Mouse (Mus musculus) 3T3-L1 (cell line): Measurements from ENCODE around the gene Itga11.

Experiments used
- DNase-seq: peaks from one replicate; pipeline ENCODE4 v3.0.0-alpha.2; 2015; ENCODE audit warnings: low read depth, low spot score

Itga11 gene

DNA sequence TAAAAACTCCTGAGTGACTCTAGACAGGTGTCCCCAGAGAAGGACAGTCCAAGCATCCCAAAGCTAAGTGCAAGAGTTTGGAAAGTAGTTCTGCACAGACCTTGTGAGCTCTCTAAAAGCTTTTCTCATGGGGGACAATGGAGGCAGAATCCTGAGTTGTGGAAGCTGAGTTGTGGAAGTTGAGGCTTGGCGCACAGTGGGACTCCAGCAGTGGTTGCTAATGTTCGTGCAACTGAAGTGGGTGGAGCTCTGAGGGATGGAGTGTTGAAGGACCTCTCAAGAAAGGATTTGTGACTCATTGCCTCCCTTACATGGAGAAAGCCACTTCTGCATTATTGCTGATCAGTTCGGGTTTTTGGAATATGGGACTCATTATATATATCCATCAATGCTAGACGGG, 1.8 kb downstream of the Itga11 start:
- DNase-seq = no peak

DNA sequence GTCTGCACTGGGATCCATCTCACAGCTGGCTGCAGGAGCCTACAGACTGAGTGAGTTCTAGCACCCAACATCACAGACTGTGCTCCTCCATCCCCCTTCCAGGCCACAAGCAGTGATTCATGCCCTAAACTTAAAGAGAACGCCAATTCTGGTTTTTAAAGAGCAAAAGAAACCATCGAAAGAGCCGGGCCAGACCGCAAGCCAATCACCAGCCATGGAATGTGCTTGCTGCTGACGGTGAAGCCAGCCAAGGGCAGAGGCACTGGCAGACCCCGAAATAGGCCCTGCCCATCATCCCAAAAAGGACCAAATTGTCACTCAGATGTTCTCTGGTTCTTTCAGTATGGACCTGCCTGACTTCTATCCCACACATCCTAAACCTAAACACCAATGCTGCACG, 6.7 kb downstream of the Itga11 start:
- no peak for DNase-seq

DNA sequence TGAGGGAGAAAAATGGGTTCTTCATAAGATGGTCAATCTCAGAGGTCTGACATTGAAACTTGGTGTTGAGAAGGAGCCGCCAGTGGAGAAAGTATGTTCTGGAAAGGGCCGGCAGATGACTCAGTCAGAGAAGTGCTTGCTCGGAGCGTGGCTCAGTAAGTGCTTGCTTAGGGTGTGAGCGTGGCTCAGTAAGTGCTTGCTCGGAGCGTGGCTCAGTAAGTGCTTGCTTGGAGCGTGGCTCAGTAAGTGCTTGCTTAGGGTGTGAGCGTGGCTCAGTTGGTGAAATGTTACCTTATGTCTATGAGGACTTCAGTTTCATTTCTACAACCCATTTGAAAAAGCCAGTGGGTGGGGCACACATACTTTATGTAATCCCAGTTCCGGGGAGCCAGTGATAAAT, 12.1 kb downstream of the Itga11 start:
- DNase-seq = no peak

DNA sequence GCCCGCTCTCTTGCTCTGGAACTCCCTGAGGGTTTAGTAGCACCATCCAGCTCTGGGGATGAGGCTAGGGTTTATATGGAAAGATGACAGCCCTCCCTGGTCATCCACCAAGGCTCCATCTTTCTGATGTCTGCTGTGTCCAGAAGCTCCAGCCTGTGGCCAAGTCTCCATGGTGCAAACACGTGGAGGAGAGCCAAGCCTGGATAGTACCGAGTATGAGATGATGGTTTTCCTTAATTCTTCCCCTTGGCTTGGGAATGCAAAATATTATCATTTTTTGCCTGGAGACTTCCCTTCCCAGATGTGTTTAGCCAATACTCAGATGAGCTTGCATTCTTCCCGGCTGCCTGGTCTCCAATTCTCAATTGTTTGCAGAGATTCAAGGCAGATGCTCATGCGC, 16.4 kb downstream of the Itga11 start:
- DNase-seq = no peak

DNA sequence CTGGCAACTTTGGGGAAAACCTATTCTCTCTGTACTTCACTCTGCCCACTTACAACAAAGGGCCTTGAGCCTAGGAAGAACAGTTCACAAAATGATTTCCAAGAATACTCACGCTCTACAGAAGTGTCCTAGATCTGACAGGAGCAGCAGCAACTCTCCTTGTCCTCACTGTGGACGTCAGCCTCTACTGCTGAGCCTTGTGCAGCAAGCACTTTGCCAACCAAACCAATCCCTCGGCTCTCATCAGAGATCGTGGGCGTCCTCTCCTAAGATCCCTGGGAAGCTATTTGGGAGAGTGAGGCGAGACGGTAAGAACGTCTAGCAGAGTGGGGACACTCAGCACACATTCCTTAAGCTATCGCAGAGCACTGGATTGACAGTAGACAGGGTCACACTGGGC, 17.6 kb downstream of the Itga11 start:
- DNase-seq = no peak

DNA sequence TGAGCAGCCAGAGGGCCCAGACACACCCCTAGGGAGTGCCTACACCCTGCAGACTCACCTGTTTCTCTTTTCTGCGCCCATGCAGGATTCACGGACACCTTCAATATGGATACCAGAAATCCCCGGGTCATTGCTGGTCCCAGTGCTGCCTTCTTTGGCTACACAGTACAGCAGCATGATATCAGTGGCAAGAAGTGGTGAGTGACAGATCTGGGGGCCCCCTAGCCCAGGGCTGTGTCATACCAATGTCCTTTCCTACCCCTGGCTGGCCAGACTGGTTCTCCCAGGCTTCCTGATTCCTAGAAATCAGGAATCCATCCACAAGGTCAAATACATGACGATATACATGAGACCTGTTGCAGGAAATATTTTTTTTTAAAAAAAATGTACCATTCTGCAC, 19.2 kb downstream of the Itga11 start:
- no peak for DNase-seq

DNA sequence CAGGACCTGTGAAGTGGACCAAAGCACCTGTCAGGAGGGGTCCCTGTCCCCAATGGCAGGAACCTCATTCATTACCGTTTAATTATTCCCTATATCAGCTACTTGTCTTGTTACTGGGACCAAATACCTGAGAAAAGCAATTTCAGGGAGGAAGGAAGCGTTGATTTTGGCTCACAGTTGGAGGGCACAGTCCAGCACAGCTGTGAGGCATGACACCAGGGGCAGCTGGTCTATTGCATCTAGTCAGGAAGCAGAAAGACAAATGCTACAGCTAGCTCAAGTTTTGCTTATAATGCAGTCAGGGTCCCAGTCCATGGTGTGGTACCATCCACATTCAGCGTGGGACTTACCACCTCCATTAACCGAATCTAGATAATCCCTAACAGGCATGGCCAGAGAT, 29.6 kb downstream of the Itga11 start:
- DNase-seq = no peak

DNA sequence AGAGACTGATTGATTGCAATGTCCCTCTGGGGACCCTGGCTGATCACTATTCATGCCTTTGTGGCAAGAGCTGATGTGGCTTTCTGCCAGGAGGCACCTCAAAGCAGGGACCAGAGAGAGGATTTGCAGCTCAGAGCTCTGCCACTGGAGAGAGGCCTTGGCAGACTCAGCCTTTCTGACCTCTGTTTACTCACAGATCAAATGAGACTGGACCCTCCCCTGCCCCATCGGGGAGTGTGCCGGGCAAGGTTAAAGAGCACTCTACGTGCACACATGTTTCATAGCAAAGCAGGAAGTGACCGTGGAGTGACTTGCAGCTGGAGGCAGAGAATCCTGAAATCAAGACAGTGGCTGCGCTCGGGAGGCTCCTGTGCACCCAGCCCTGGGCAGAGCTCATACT, 30.2 kb downstream of the Itga11 start:
- peak; percentile 24 for DNase-seq

DNA sequence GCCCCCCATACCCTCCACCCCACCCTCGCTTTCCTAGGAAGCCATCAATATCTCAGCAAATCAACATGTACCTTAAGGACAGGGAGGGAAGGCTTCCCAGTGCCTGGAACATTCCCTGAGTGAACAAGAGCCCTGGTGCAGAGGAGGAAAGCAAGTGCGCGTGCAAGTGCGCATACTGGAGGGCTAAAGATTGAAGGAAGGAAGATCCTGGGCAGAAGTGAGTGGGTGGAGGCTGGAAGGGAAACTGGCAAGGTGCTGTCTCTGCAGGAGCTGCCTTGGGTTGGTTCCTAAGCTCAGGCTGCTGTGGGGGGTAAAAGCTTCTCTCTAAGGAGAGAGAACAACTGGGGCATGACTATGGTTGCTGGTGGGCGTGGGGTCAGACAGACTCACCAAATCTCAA, 32.4 kb downstream of the Itga11 start:
- no peak for DNase-seq

DNA sequence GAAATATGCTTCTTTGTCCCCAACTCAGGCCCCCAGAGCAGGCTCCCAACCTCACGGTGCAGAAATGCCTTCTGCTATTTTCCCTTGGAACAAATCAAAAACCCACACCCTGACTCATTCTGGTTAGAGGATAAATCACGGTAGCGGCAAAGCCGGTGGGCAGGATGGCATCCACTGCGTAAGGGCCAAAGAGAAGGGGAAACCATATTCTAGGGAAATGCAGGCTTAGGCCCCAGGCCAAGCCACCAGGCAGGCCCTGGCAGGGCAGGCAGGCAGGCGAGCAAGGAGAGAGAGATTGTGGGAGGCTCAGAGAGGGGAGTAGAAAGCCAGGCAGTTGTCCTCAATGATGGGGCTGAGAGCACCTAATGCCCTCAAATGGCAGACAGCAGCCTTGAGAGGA, 34.7 kb downstream of the Itga11 start:
- DNase-seq = peak; percentile 37

DNA sequence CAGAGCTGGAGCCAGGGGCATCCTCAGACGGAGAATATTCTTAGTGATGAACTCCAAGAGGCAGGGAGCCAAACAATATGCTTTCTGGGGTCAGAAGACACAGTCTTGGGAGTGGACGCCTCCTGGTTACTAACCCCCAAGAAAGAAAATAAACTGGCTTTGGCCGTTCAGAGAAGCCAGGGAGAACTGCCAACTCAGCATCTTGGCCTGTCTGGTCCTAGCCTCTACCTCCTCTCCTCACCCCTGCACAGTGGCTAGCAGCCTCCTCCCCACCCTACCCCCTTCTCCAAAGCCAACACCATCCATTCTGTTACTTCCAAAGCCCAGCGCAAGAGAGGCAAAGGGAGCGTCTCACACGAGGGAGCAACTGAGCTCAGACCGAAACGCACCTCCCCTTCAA, 35.4 kb downstream of the Itga11 start:
- DNase-seq = no peak

DNA sequence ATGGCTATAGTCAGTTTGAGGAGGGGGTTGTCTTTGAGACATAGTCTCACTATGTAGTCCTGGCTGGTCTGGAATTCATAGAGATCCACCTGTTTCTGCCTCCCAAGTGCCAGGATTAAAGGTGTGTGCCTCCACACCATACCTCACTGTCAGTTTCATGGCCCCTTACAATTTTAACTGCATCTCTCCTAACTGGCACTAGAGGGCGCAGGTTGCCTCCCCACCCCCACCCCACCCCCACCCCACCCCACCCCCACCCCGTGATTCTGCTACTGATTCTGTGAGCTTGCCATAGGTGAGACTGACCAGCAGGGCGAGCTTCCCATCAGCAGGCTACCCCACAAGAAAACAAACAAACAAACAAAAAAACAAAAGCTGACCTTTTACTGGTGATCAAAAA, 36.7 kb downstream of the Itga11 start:
- no peak for DNase-seq

DNA sequence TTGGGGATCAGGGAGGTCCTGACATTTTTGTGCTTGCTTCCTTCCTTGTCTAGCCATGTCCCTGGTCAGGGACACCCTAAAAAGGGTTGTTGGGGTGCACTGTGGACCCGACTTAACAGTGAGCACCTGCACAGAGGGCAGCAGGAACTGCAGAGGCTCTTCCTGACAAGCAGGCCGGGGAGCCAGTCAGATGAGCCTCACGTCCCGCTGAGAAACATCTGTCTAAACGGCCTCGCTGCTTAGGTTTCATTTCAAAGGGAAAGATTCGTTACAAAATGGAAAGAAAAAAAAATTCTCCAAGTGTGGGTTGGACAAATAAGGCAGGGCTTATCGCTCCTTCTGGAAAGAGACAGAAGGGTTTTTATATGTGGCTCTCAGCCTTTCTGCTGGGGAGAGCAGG, 40.4 kb downstream of the Itga11 start:
- DNase-seq = no peak

DNA sequence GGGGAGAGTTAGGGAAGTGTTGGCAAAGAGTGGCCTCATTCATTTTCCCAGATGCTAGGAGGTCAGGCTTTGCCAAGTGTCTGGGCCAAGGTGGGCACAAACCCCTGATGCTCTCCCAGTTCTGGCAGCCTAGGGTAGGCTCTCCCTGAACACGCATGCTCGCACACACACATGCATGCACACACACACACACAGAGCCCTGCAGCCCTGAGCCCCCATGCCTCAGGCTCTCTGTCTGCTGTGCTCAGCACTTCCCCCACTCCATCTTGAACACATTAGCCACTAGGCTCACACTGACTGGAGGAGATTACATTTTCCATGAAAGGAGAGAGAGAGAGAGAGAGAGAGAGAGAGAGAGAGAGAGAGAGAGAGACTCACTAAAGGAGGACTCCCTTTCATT, 44.2 kb downstream of the Itga11 start:
- DNase-seq = no peak

- DNase-seq = no peak
These were observed 45.1 kb downstream of the Itga11 start for GRCm38 (mm10) chr9:62722716-62723115.

GRCm38 (mm10) chr9:62724175-62724574, 46.5 kb downstream of the Itga11 start:
- no peak for DNase-seq

GRCm38 (mm10) chr9:62725247-62725646, 47.6 kb downstream of the Itga11 start:
- no peak for DNase-seq

DNA sequence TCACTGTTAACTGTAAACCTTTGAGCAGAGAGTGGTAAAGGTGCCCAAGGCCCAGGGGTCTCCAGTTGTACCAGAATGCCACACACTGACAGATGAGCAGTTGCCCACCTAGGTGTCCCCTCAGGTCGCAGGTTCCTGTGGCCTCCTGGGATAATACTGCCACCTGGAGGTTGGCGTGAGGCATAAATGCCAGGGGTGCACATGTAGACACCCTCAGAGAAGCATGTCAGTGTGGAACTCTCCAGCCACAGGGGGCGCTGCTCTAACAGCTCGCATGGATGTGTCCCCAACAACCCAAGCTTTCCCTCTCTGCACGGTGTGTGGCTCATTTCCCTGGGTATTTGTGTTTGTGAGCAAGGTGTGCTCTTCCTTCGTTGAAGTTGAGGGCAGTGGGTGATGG, 48.8 kb downstream of the Itga11 start:
- peak; percentile 38 for DNase-seq

DNA sequence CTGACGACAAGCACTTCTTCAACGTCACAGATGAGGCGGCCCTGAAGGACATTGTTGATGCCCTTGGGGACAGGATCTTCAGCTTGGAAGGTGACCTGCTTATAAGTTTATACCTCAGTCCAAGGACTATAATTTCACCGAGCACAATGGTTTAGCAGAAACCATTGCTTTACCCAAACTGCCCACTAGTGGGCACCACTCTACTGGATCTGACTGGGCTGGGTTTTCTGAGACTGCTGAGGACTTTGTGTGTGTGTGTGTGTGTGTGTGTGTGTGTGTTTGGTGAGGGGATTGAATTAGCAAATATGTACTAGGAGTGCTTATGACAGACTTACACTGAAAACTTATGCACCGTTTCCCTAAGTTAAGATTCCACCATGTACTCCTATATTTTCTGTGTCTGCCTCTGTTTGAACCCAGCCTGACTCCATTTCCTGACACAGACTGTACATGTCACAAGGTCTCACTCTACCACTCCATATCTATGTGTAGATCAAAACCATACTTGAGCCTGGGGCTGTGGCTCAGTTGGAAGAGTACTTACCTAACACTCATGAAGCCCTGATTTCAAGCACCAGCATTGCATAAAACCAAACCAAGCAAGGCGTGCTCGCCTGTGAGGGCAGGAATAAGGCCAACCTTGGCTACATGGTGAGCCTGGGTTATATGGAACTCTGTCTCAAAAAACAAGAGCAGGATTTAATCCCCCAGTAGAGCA, 67.1 kb downstream of the Itga11 start:
- DNase-seq = peak; percentile 75

- DNase-seq = no peak
These were observed 69.0 kb downstream of the Itga11 start for GRCm38 (mm10) chr9:62746646-62747045.

GRCm38 (mm10) chr9:62749666-62750065, 72.0 kb downstream of the Itga11 start:
- no peak for DNase-seq

DNA sequence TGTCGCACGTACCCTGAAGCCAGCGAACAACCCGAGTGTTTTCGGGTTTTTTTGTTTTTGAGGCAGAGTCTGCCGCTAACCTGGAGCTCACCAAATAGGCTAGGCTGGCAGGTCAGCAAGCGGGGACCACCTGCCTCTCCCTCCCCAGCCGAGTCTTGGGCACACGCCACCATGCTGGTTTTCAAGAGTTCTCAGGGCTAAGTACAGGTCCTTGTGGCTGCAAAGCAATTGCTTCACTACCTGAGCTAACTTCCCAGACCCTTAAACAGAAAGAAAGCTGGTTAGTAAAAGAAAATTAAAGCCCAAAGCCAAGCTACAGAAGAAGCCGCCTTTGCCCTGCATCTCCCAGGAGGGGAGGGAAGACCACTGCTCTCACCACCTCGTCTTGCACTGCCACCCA, 72.8 kb downstream of the Itga11 start:
- DNase-seq = no peak

- no peak for DNase-seq
These were observed 80.7 kb downstream of the Itga11 start for GRCm38 (mm10) chr9:62758288-62758687.

DNA sequence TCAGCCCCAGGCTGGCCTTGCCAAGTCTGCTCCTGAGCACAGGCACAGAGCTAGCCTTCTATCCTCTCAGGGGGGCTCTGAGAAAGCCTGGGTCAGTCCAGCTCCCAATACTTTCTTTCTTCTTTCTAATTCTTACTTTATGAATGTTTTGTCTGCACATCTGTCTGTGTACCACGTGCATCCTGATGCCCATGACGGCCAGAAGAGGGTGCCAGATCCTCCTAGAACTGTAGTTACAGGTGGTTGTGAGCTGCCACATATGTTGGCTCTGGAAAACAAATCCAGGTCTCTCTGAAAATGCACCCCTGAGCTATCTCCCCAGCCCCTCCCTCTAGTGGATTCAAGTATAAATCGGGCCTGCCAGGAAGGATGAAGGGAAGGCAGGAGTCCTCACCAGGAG, 82.0 kb downstream of the Itga11 start:
- no peak for DNase-seq
